Mouse (Mus musculus) liver, embryonic 12.5 days (tissue): ENCODE data around the gene Aqp7. TPM values are rescaled to one million over a fixed set of nuclear protein-coding genes. Genes with fewer than 3 reads are reported as not detected.
A peak's percentile ranks its signal among the peaks of the same experiment; 100 is the strongest.
"Not testable (repeated sequence)": the region's sequence is repeated elsewhere in the genome, so short reads cannot be mapped to it uniquely, and the experiment has no call there.

Experiments
- ATAC-seq: fragments of 200-750 bp; cut with Nextera tagmentation; 2 replicates; pipeline ENCODE4 v1.8.0; 2017; ENCODE audit warnings: moderate number of reproducible peaks, mild to moderate bottlenecking, moderate library complexity
- H3K27ac ChIP-seq: fragments of 300-500 bp; sonication (generic); 2 replicates; pipeline ENCODE4 v1.5.1; 2016; ENCODE audit warnings: mild to moderate bottlenecking
- H3K27me3 ChIP-seq: fragments of 300-500 bp; sonication (generic); replicated peaks from 2 replicates; pipeline ENCODE4 v1.6.1; 2016; ENCODE audit warnings: mild to moderate bottlenecking, moderate library complexity
- H3K36me3 ChIP-seq: fragments of 300-500 bp; sonication (generic); 2 replicates; pipeline ENCODE4 v1.6.1; 2016; ENCODE audit warnings: mild to moderate bottlenecking, moderate library complexity
- H3K4me1 ChIP-seq: fragments of 300-500 bp; sonication (generic); 2 replicates; pipeline ENCODE4 v1.6.1; 2016
- H3K4me2 ChIP-seq: fragments of 300-500 bp; sonication (generic); 2 replicates; pipeline ENCODE4 v1.6.1; 2016; ENCODE audit warnings: mild to moderate bottlenecking, moderate library complexity
- H3K4me3 ChIP-seq: fragments of 300-500 bp; sonication (generic); 2 replicates; pipeline ENCODE4 v1.5.1; 2016; ENCODE audit warnings: mild to moderate bottlenecking, moderate library complexity
- H3K9ac ChIP-seq: fragments of 300-500 bp; sonication (generic); 2 replicates; pipeline ENCODE4 v1.6.1; 2016; ENCODE audit warnings: mild to moderate bottlenecking, moderate library complexity
- H3K9me3 ChIP-seq: fragments of 300-500 bp; sonication (generic); replicated peaks from 2 replicates; pipeline ENCODE4 v1.6.1; 2016; ENCODE audit warnings: mild to moderate bottlenecking, moderate library complexity
- WGBS: fragments of 180-500 bp; shearing (Covaris S2); methylation state at CpG from one replicate; pipeline ENCODE4 v1.1.7; 2016; ENCODE audit not compliant: insufficient replicate concordance; 5-methylcytosine and 5-hydroxymethylcytosine counted together
- polyA plus RNA-seq: library from polyadenylated mRNA; unstranded; fragments of >200 nt; fragmentation: Nextera tagmentation; extraction: Ambion mirVana; gene quantifications from 2 replicates; pipeline ENCODE4 v1.2.1, GENCODE M21; 2016

Aqp7 gene
- polyA plus RNA-seq, 1 experiment from 2014 or later = 1.3 TPM

DNA sequence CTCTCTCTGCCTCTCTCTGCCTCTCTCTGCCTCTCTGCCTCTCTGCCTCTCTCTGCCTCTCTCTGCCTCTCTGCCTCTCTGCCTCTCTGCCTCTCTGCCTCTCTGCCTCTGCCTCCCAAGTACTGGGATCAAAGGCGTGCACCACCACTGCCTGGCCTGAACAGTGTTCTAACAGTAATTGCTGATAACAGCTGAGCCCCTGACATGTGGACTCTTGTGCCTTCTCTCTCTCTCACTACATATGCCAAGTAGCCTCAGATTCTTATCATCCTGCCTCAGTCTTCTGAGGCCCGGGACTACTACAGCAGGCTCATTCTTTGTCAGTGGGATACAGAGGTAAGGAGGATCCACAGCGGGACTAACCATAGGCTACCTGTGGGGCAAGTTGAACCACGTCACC lies 34.9 kb upstream of the Aqp7 start:
- Histone ChIP-seq H3K9ac (peak overlapping the region; percentile 62), H3K4me2 (peak overlapping the region; percentile 17), H3K4me1 (peaks cover 75% of the 10 kb centered on the region), H3K27ac (peak overlapping the region; percentile 83)
- not testable (repeated sequence) for H3K4me3 ChIP-seq, H3K9me3 ChIP-seq, H3K27me3 ChIP-seq, H3K36me3 ChIP-seq
- 33% methylated on average over 4 of the region's 4 CpGs for WGBS
- peak; percentile 53 for ATAC-seq

DNA sequence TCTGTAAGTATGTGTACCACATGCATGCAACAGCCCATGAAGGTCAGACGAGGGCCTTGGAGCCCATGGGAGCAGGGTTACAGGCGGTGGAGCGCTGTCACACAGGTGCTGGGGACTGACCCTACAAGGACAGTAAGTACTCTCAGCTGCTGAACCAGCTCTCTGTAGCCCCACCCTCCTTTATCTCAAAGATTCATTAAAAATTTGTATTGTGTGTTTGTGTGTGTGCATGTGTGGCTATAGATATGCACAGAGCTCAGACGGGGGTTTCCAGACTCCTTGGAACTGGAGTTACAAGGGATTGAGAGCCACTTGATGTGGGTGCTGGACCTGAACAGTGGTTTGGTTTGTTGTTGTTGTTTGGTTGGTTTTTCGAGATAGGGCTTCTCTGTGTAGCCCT lies 33.8 kb upstream of the Aqp7 start:
- Histone ChIP-seq H3K9me3 (no peaks in the 10 kb centered on the region), H3K27me3 (peaks cover 6% of the 10 kb centered on the region; the same call in 1 of the 2 replicates), H3K4me3 (no peak overlapping the region), H3K27ac (peak overlapping the region; percentile 83), H3K9ac (no peak overlapping the region), H3K36me3 (no peaks in the 10 kb centered on the region), H3K4me2 (no peak overlapping the region), H3K4me1 (peaks cover 65% of the 10 kb centered on the region)
- WGBS = 61% methylated on average over 5 of the region's 5 CpGs
- peak; percentile 69 for ATAC-seq

DNA sequence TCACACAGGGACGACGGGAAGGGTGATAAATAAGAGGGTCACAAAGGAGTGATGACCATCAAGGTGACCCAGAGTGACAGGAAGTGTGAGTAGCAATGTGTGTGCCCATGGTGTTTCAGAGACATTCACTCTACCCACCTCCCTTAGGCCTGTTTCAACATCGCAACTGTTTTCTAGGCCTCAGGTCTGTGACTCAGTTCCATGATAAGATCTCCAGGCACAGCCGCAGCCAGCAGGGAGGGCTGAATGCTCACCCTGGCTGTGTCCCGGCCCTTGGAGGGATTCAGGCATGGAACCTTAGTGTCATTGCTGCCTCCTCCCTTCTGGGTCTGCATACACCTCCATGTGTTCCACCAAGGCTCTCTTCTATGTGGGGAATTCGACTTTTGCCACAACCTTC lies 30.8 kb upstream of the Aqp7 start:
- WGBS = 41% methylated on average over 6 of the region's 6 CpGs
- H3K9ac ChIP-seq = no peak overlapping the region
- H3K4me2 ChIP-seq = no peak overlapping the region
- ATAC-seq = no peak
- H3K4me3 ChIP-seq = no peak overlapping the region
- no peak overlapping the region for H3K27ac ChIP-seq
- peaks cover 40% of the 10 kb centered on the region for H3K4me1 ChIP-seq
- H3K36me3 ChIP-seq = no peaks in the 10 kb centered on the region
- H3K9me3 ChIP-seq = no peaks in the 10 kb centered on the region
- H3K27me3 ChIP-seq = peaks cover 19% of the 10 kb centered on the region

DNA sequence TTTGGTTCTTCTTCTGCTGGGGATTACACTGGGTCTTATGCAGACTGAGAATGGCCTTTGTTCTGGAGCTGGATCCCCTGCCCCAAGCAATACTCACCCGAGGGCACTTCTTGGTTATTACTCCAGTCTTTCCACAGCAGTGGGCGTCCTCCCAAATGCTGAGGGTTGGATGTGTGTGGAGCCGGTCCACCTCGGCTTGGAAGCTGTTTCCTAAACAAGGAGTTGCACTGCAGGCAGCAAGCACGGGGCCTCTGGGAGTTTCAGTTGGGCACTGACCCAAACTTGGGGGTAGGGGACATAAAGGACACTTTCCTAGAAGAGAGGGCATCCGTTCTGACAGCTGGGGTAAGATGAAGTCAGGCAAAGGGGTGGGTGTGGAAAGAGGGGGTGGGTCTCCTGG lies 26.5 kb upstream of the Aqp7 start:
- ATAC-seq = no peak
- H3K4me2 ChIP-seq = no peak overlapping the region
- WGBS = 73% methylated on average over 6 of the region's 6 CpGs
- no peak overlapping the region for H3K27ac ChIP-seq
- peaks cover 15% of the 10 kb centered on the region for H3K4me1 ChIP-seq
- no peak overlapping the region for H3K4me3 ChIP-seq
- no peaks in the 10 kb centered on the region for H3K36me3 ChIP-seq
- no peaks in the 10 kb centered on the region for H3K9me3 ChIP-seq
- H3K9ac ChIP-seq = no peak overlapping the region
- peaks cover 30% of the 10 kb centered on the region for H3K27me3 ChIP-seq

DNA sequence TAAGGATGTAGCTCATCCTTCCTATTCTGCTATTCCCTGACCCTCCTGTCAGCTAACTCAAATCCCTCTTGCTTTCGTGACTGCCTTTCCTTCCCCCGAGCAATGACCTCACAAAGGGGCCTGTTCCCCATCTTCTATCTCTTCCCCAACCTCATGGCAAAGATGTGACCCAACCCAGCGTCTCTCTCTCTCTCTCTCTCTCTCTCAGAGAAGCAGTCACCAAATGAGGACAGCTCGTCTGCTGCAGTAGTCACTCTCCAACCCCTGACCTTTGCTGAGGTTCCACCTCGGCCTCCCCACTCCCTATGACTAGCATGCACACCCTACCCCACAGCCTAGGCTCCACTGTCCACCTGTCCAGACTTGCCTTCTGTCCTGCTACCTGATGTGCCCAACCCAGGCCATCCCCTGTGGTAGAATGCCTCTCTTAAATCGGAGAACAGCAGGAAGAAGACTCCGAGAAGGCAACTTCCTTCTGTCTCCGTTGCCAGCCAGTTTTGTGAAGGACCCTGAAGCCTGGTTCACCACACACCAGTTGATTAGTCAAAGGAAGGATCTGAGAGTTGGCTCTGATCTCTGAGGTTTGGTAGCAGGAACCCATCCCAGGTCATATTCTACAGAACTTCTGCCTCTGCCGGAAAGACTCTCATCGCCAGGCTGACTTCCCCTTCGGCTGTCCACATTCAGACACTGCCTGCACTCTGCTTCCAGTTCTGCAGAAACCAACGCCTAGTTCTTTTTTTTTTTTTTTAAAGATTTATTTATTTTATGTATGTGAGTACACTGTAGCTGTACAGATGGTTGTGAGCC lies 25.3 kb upstream of the Aqp7 start:
- Histone ChIP-seq H3K4me3 (no peak overlapping the region), H3K4me1 (peaks cover 6% of the 10 kb centered on the region; the same call in 1 of the 2 replicates), H3K27ac (no peak overlapping the region), H3K4me2 (no peak overlapping the region), H3K9me3 (no peaks in the 10 kb centered on the region), H3K27me3 (peaks cover 27% of the 10 kb centered on the region), H3K9ac (no peak overlapping the region), H3K36me3 (no peaks in the 10 kb centered on the region)
- ATAC-seq = no peak
- 42% methylated on average over 12 of the region's 12 CpGs for WGBS

DNA sequence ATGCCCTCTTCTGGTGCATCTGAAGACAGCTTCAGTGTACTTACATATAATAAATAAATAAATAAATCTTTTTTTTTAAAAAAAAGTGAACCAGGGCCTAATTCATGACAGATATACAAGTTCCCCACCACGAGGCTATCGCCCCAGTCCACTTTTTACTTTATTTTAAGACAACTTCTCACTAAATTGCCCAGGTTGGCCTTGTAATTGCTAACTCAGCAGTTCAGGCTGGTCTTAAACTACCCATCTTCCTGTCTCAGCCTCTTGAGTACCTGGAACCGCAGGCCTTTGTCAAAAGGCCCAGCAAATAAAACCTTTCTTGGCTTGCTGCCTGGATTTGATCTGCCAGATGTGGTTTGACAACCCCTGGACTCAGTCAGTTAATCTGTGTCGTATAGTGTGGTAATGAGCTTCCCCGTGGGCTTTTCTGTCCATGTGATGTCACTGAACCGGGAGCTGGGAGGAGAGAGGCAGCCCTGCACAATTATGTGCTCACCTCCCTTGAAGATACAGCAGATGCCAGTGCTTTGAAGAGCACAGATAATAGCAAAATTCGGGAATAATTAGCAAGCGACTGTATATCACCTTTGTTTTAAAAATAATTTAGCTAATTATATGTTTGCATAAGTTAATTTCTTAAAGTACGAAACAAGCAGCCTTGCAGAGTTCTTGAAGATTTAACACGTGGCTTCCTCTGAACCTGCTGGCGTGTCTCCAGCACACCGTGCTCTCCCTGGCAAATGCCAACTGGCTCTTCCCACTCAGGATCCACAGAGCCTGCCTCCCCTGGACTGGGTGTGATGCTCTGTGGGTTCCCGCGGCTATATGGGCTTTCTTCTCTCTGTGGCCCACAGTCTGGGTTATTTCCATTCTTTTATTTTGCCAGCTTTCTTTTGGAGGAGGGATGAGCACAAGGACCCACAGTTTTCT lies 23.8 kb upstream of the Aqp7 start:
- Histone ChIP-seq H3K4me1 (peaks cover 6% of the 10 kb centered on the region; the same call in 1 of the 2 replicates), H3K27me3 (peaks cover 24% of the 10 kb centered on the region), H3K4me3 (no peak overlapping the region), H3K27ac (no peak overlapping the region), H3K36me3 (no peaks in the 10 kb centered on the region), H3K9me3 (no peaks in the 10 kb centered on the region), H3K9ac (no peak overlapping the region), H3K4me2 (no peak overlapping the region)
- ATAC-seq = no peak
- WGBS = 75% methylated on average over 14 of the region's 14 CpGs

DNA sequence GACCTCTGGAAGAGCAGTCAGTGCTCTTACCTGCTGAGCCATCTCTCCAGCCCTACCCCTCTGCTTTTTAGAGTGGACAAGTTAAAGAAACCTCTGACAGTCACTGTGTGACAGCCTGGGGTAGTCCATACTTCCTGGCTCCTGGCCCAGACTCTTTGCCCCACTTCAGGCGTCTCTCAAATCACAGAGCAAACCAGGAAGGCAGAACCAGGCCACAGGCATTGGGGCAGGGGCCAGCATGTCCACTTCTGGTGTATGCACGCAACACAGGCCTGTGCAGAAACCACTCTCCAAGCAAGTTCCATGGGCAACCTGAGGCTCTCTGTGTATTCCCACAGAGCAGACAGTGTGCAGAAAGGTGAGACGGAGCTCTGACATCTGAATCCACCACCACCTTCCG lies 17.3 kb upstream of the Aqp7 start:
- Histone ChIP-seq H3K27me3 (peaks cover 24% of the 10 kb centered on the region), H3K9me3 (no peaks in the 10 kb centered on the region), H3K4me2 (no peak overlapping the region), H3K27ac (no peak overlapping the region), H3K4me3 (no peak overlapping the region), H3K36me3 (no peaks in the 10 kb centered on the region), H3K9ac (no peak overlapping the region), H3K4me1 (peaks cover 13% of the 10 kb centered on the region)
- WGBS = 83% methylated on average over 4 of the region's 4 CpGs
- no peak for ATAC-seq

DNA sequence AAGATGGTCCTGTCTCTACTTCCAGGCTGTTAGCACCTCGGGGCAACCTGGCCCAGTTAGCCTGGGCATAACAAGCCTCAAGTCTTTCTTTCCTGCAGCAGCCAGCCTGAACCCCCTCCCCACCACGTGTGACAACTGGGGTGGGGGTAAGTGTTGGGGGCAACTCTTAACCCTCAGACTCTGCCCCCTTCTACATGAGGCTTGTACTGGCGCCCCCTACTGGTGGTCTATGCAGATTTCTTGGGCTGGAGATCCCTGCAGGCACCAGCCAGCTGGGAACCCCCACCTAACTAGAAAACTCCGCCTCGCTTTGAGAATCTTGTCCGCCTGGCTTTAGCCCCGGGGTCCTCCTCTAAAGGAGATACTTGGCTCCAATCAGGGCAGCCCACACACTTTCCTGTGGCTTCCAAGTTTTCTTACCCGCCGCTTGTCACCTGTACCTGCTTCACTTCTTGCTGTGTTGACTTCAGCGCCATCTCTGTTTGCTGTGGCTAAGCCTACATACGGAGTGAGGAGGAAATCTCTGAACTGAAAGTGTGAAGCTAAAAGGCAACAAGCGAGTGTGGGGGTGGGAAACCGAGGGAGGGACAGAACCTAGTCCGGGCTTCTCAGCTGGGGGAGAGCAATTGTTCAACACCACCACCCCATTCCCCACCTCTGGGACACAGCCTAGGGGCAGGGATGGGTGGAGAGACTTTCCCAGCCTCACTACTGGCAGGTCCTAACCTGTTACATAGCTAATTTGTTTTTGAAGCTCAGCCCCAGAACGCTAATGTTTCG lies 16.1 kb upstream of the Aqp7 start:
- no peak overlapping the region for H3K27ac ChIP-seq
- no peak overlapping the region for H3K9ac ChIP-seq
- no peak for ATAC-seq
- 0 out of 2 replicates have a peak overlapping the region, but pooled peaks have one; percentile 16 for H3K4me3 ChIP-seq
- WGBS = 16% methylated on average over 16 of the region's 16 CpGs
- H3K4me1 ChIP-seq = peaks cover 14% of the 10 kb centered on the region
- H3K36me3 ChIP-seq = no peaks in the 10 kb centered on the region
- H3K9me3 ChIP-seq = no peaks in the 10 kb centered on the region
- H3K4me2 ChIP-seq = peak overlapping the region; percentile 44
- peaks cover 24% of the 10 kb centered on the region for H3K27me3 ChIP-seq

DNA sequence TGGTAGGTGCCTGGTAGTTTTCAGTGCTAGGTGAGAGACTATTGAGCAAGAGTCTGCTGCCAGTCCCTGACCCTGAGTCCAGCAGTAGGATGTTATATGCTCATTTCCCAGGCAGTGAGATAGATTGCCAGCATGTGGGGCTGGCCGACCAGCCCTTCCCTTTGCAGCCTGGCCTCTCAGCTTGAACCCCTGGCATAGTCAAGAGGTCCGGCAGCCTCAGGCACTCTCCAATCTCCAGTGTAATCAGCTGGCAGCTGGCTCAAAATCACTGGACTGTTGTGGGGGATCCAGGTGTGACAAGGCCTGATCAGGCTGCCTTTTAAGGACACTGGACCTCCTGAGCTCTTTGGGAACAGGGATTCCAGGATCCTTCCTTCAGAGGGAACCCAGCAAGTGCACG lies 15.4 kb upstream of the Aqp7 start:
- no peak overlapping the region for H3K9ac ChIP-seq
- no peak overlapping the region for H3K4me2 ChIP-seq
- H3K9me3 ChIP-seq = no peaks in the 10 kb centered on the region
- no peak for ATAC-seq
- peaks cover 24% of the 10 kb centered on the region for H3K27me3 ChIP-seq
- peaks cover 17% of the 10 kb centered on the region for H3K4me1 ChIP-seq
- H3K4me3 ChIP-seq = no peak overlapping the region
- no peak overlapping the region for H3K27ac ChIP-seq
- H3K36me3 ChIP-seq = no peaks in the 10 kb centered on the region
- WGBS = 55% methylated on average over 3 of the region's 3 CpGs

DNA sequence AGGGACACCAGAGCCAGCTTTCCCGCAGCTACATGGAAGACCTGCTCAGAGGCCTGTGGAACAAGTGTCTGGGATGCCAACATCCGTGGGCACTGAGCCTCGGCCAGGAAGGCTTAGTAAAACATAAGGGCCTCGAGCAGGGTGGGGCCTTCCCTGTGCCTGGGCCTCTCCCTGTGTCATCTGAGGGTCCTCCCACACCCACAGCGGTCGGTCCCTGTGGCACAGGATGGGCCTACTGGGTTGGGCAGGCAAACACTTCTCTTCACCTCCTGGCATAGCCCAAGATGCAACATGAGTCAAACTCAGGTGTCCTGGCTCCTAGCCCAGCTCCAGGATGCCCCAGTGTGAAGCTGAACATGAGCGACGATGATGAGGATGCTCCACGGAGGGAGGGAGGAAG lies 9.4 kb upstream of the Aqp7 start:
- Histone ChIP-seq H3K36me3 (no peaks in the 10 kb centered on the region), H3K4me3 (no peak overlapping the region), H3K27me3 (0 out of 2 replicates have a peak, but pooled peaks cover 5% of the 10 kb centered on the region), H3K9ac (peak overlapping the region; percentile 14; the same call in 1 of the 2 replicates), H3K27ac (0 out of 2 replicates have a peak overlapping the region, but pooled peaks have one; percentile 7), H3K9me3 (no peaks in the 10 kb centered on the region), H3K4me2 (peak overlapping the region; percentile 37), H3K4me1 (peaks cover 42% of the 10 kb centered on the region)
- WGBS = 65% methylated on average over 9 of the region's 9 CpGs
- ATAC-seq = peak; percentile 77

DNA sequence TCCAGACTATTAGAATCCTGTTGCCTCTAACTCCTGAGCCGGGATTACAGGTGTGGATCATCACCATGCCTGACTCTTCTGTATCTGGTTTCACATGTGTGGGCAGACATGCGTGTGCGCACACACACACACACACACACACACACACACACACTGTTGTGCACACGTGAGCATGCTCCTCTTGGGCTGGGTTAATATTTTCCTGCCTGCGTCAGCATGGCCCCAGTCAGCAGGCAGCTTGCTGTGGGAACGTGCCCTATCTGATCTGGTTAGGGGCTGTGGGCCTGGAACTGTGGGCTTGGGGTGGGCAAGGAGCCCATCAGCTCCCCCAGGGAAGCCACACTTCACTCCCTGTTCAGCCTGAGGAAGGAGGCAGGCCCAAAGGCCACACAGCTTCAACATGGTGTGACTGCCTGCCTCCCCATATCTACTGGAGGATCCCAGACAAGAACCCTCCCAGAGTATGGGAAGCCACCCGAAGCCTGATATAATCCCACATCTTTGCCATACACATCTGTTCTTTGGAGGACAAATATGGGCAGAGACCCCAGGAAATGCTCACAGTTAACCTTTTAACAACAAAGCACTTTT lies 8.9 kb upstream of the Aqp7 start:
- H3K9ac ChIP-seq = peak overlapping the region; percentile 39; the same call in 1 of the 2 replicates
- 0 out of 2 replicates have a peak overlapping the region, but pooled peaks have one; percentile 7 for H3K27ac ChIP-seq
- H3K4me1 ChIP-seq = peaks cover 42% of the 10 kb centered on the region
- 57% methylated on average over 7 of the region's 7 CpGs for WGBS
- H3K36me3 ChIP-seq = no peaks in the 10 kb centered on the region
- peak overlapping the region; percentile 37 for H3K4me2 ChIP-seq
- H3K4me3 ChIP-seq = no peak overlapping the region
- peak; percentile 52 for ATAC-seq
- H3K27me3 ChIP-seq = 0 out of 2 replicates have a peak, but pooled peaks cover 5% of the 10 kb centered on the region
- no peaks in the 10 kb centered on the region for H3K9me3 ChIP-seq
